Mouse (Mus musculus): ENCODE measurements around the gene Nts. TPM values are rescaled to one million over a fixed set of nuclear protein-coding genes. Genes with fewer than 3 reads are reported as not detected.
A peak's percentile ranks its signal among the peaks of the same experiment; 100 is the strongest.
"Not testable (repeated sequence)": the region's sequence is repeated elsewhere in the genome, so short reads cannot be mapped to it uniquely, and the experiment has no call there.

The Nts gene
- polyA plus RNA-seq, 1 experiment = not detected

GRCm38 (mm10) chr10:102498754-102499153 lies 8.5 kb upstream of the Nts start:
- H3K27ac ChIP-seq (ENCODE audit: insufficient read depth, low read length) = no peak overlapping the region
- H3K27me3 ChIP-seq (ENCODE audit: control insufficient read depth, insufficient read depth, low read length, poor library complexity, severe bottlenecking) = no peaks in the 10 kb centered on the region
- TF ChIP-seq EP300 (IDR thresholded peaks at IDR 0.05; ENCODE audit: insufficient read depth, low read depth, low read length) = no peak
- no peak for TF ChIP-seq POLR2A (IDR thresholded peaks at IDR 0.05; ENCODE audit: insufficient read depth, low read length)
- TF ChIP-seq CTCF (IDR thresholded peaks at IDR 0.05; ENCODE audit: low read depth, low read length) = no peak
- H3K9ac ChIP-seq (ENCODE audit: low read depth, poor library complexity, severe bottlenecking) = no peak overlapping the region
- no peaks in the 10 kb centered on the region for H3K9me3 ChIP-seq (replicated peaks; ENCODE audit: control insufficient read depth, insufficient read depth, low read length, poor library complexity, severe bottlenecking)
- no peaks in the 10 kb centered on the region for H3K36me3 ChIP-seq (ENCODE audit: control insufficient read depth, insufficient read depth, low read length, poor library complexity, severe bottlenecking)
- H3K4me3 ChIP-seq (ENCODE audit: low read depth, low read length) = no peak overlapping the region
- H3K4me1 ChIP-seq (ENCODE audit: control insufficient read depth, insufficient read depth, low read length) = no peaks in the 10 kb centered on the region

- no peaks in the 10 kb centered on the region for H3K27me3 ChIP-seq (ENCODE audit: control insufficient read depth, insufficient read depth, low read length, poor library complexity, severe bottlenecking)
- no peak overlapping the region for H3K9ac ChIP-seq (ENCODE audit: low read depth, poor library complexity, severe bottlenecking)
- no peak for TF ChIP-seq CTCF (IDR thresholded peaks at IDR 0.05; ENCODE audit: low read depth, low read length)
- no peak for TF ChIP-seq POLR2A (IDR thresholded peaks at IDR 0.05; ENCODE audit: insufficient read depth, low read length)
- no peak for TF ChIP-seq EP300 (IDR thresholded peaks at IDR 0.05; ENCODE audit: insufficient read depth, low read depth, low read length)
- no peak overlapping the region for H3K4me3 ChIP-seq (ENCODE audit: low read depth, low read length)
- H3K27ac ChIP-seq (ENCODE audit: insufficient read depth, low read length) = no peak overlapping the region
- H3K4me1 ChIP-seq (ENCODE audit: control insufficient read depth, insufficient read depth, low read length) = no peaks in the 10 kb centered on the region
- H3K9me3 ChIP-seq (replicated peaks; ENCODE audit: control insufficient read depth, insufficient read depth, low read length, poor library complexity, severe bottlenecking) = no peaks in the 10 kb centered on the region
- H3K36me3 ChIP-seq (ENCODE audit: control insufficient read depth, insufficient read depth, low read length, poor library complexity, severe bottlenecking) = no peaks in the 10 kb centered on the region
These were observed 1.5 kb upstream of the Nts start for GRCm38 (mm10) chr10:102491792-102492191.

- Histone ChIP-seq H3K27ac (ENCODE audit: insufficient read depth, low read length) (no peak overlapping the region), H3K36me3 (ENCODE audit: control insufficient read depth, insufficient read depth, low read length, poor library complexity, severe bottlenecking) (no peaks in the 10 kb centered on the region), H3K9me3 (replicated peaks; ENCODE audit: control insufficient read depth, insufficient read depth, low read length, poor library complexity, severe bottlenecking) (no peaks in the 10 kb centered on the region), H3K4me1 (ENCODE audit: control insufficient read depth, insufficient read depth, low read length) (no peaks in the 10 kb centered on the region), H3K4me3 (ENCODE audit: low read depth, low read length) (no peak overlapping the region), H3K27me3 (ENCODE audit: control insufficient read depth, insufficient read depth, low read length, poor library complexity, severe bottlenecking) (no peaks in the 10 kb centered on the region), H3K9ac (ENCODE audit: low read depth, poor library complexity, severe bottlenecking) (no peak overlapping the region)
- TF ChIP-seq POLR2A (IDR thresholded peaks at IDR 0.05; ENCODE audit: insufficient read depth, low read length) (no peak), EP300 (IDR thresholded peaks at IDR 0.05; ENCODE audit: insufficient read depth, low read depth, low read length) (no peak), CTCF (IDR thresholded peaks at IDR 0.05; ENCODE audit: low read depth, low read length) (no peak)
These were observed 20.9 kb downstream of the Nts start for GRCm38 (mm10) chr10:102469412-102469811.

GRCm38 (mm10) chr10:102451756-102452155 lies 38.5 kb downstream of the Nts start:
- Histone ChIP-seq H3K9ac (ENCODE audit: low read depth, poor library complexity, severe bottlenecking) (no peak overlapping the region), H3K36me3 (ENCODE audit: control insufficient read depth, insufficient read depth, low read length, poor library complexity, severe bottlenecking) (no peaks in the 10 kb centered on the region), H3K27ac (ENCODE audit: insufficient read depth, low read length) (no peak overlapping the region), H3K27me3 (ENCODE audit: control insufficient read depth, insufficient read depth, low read length, poor library complexity, severe bottlenecking) (no peaks in the 10 kb centered on the region), H3K4me3 (ENCODE audit: low read depth, low read length) (no peak overlapping the region), H3K9me3 (replicated peaks; ENCODE audit: control insufficient read depth, insufficient read depth, low read length, poor library complexity, severe bottlenecking) (no peaks in the 10 kb centered on the region), H3K4me1 (ENCODE audit: control insufficient read depth, insufficient read depth, low read length) (no peaks in the 10 kb centered on the region)
- TF ChIP-seq EP300 (IDR thresholded peaks at IDR 0.05; ENCODE audit: insufficient read depth, low read depth, low read length) (no peak), POLR2A (IDR thresholded peaks at IDR 0.05; ENCODE audit: insufficient read depth, low read length) (no peak), CTCF (IDR thresholded peaks at IDR 0.05; ENCODE audit: low read depth, low read length) (peak; percentile 62)

GRCm38 (mm10) chr10:102449449-102449848 lies 40.8 kb downstream of the Nts start:
- no peak overlapping the region for H3K27ac ChIP-seq (ENCODE audit: insufficient read depth, low read length)
- no peaks in the 10 kb centered on the region for H3K36me3 ChIP-seq (ENCODE audit: control insufficient read depth, insufficient read depth, low read length, poor library complexity, severe bottlenecking)
- H3K4me1 ChIP-seq (ENCODE audit: control insufficient read depth, insufficient read depth, low read length) = no peaks in the 10 kb centered on the region
- no peaks in the 10 kb centered on the region for H3K27me3 ChIP-seq (ENCODE audit: control insufficient read depth, insufficient read depth, low read length, poor library complexity, severe bottlenecking)
- H3K4me3 ChIP-seq (ENCODE audit: low read depth, low read length) = no peak overlapping the region
- H3K9me3 ChIP-seq (replicated peaks; ENCODE audit: control insufficient read depth, insufficient read depth, low read length, poor library complexity, severe bottlenecking) = no peaks in the 10 kb centered on the region
- TF ChIP-seq CTCF (IDR thresholded peaks at IDR 0.05; ENCODE audit: low read depth, low read length) = no peak
- TF ChIP-seq EP300 (IDR thresholded peaks at IDR 0.05; ENCODE audit: insufficient read depth, low read depth, low read length) = no peak
- no peak for TF ChIP-seq POLR2A (IDR thresholded peaks at IDR 0.05; ENCODE audit: insufficient read depth, low read length)
- no peak overlapping the region for H3K9ac ChIP-seq (ENCODE audit: low read depth, poor library complexity, severe bottlenecking)

GRCm38 (mm10) chr10:102444912-102445556 lies 45.3 kb downstream of the Nts start:
- Histone ChIP-seq H3K9me3 (replicated peaks; ENCODE audit: control insufficient read depth, insufficient read depth, low read length, poor library complexity, severe bottlenecking) (no peaks in the 10 kb centered on the region), H3K36me3 (ENCODE audit: control insufficient read depth, insufficient read depth, low read length, poor library complexity, severe bottlenecking) (no peaks in the 10 kb centered on the region), H3K9ac (ENCODE audit: low read depth, poor library complexity, severe bottlenecking) (no peak overlapping the region), H3K27ac (ENCODE audit: insufficient read depth, low read length) (no peak overlapping the region), H3K4me1 (ENCODE audit: control insufficient read depth, insufficient read depth, low read length) (no peaks in the 10 kb centered on the region), H3K27me3 (ENCODE audit: control insufficient read depth, insufficient read depth, low read length, poor library complexity, severe bottlenecking) (no peaks in the 10 kb centered on the region), H3K4me3 (ENCODE audit: low read depth, low read length) (no peak overlapping the region)
- TF ChIP-seq EP300 (IDR thresholded peaks at IDR 0.05; ENCODE audit: insufficient read depth, low read depth, low read length) (no peak), CTCF (IDR thresholded peaks at IDR 0.05; ENCODE audit: low read depth, low read length) (no peak), POLR2A (IDR thresholded peaks at IDR 0.05; ENCODE audit: insufficient read depth, low read length) (no peak)

- H3K4me1 ChIP-seq (ENCODE audit: control insufficient read depth, insufficient read depth, low read length); H3K27me3 ChIP-seq (ENCODE audit: control insufficient read depth, insufficient read depth, low read length, poor library complexity, severe bottlenecking); H3K9me3 ChIP-seq (replicated peaks; ENCODE audit: control insufficient read depth, insufficient read depth, low read length, poor library complexity, severe bottlenecking); H3K9ac ChIP-seq (ENCODE audit: low read depth, poor library complexity, severe bottlenecking); H3K4me3 ChIP-seq (ENCODE audit: low read depth, low read length); H3K27ac ChIP-seq (ENCODE audit: insufficient read depth, low read length); H3K36me3 ChIP-seq (ENCODE audit: control insufficient read depth, insufficient read depth, low read length, poor library complexity, severe bottlenecking): not testable (repeated sequence)
These were observed 54.8 kb downstream of the Nts start for GRCm38 (mm10) chr10:102435467-102435866.

- not testable (repeated sequence) for H3K4me3 ChIP-seq (ENCODE audit: low read depth, low read length); H3K9me3 ChIP-seq (replicated peaks; ENCODE audit: control insufficient read depth, insufficient read depth, low read length, poor library complexity, severe bottlenecking); H3K27ac ChIP-seq (ENCODE audit: insufficient read depth, low read length); H3K9ac ChIP-seq (ENCODE audit: low read depth, poor library complexity, severe bottlenecking); H3K4me1 ChIP-seq (ENCODE audit: control insufficient read depth, insufficient read depth, low read length); H3K27me3 ChIP-seq (ENCODE audit: control insufficient read depth, insufficient read depth, low read length, poor library complexity, severe bottlenecking); H3K36me3 ChIP-seq (ENCODE audit: control insufficient read depth, insufficient read depth, low read length, poor library complexity, severe bottlenecking)
These were observed 55.2 kb downstream of the Nts start for GRCm38 (mm10) chr10:102435048-102435447.

All from ES-Bruce4 (cell line).